Mouse (Mus musculus) lung, postnatal 0 days (tissue): ENCODE measurements around the gene Nr1d2. TPM values are rescaled to one million over a fixed set of nuclear protein-coding genes. Genes with fewer than 3 reads are reported as not detected.
"Not testable (repeated sequence)": the region's sequence is repeated elsewhere in the genome, so short reads cannot be mapped to it uniquely, and the experiment has no call there.

ENCODE experiments used
- ATAC-seq: fragments of 200-750 bp; cut with Nextera tagmentation; 2 replicates; pipeline ENCODE4 v1.8.0; 2017; ENCODE audit warnings: moderate library complexity
- DNase-seq: peaks from one replicate; pipeline ENCODE4 v3.0.0-alpha.2; 2016; ENCODE audit warnings: low spot score
- H3K27ac ChIP-seq: fragments of 300-500 bp; sonication (generic); 2 replicates; pipeline ENCODE4 v1.5.1; 2014; ENCODE audit warnings: antibody characterized with exemption, mild to moderate bottlenecking, low read length, mixed read lengths
- H3K27me3 ChIP-seq: fragments of 300-500 bp; sonication (generic); replicated peaks from 2 replicates; pipeline ENCODE4 v1.6.1; 2014; ENCODE audit warnings: low read length, mixed read lengths; ENCODE audit not compliant: insufficient read depth
- H3K36me3 ChIP-seq: fragments of 300-500 bp; sonication (generic); 2 replicates; pipeline ENCODE4 v1.6.1; 2014; ENCODE audit warnings: low read length, mixed read lengths; ENCODE audit not compliant: insufficient read depth
- H3K4me1 ChIP-seq: fragments of 300-500 bp; sonication (generic); 2 replicates; pipeline ENCODE4 v1.6.1; 2014; ENCODE audit warnings: antibody characterized with exemption, low read depth, low read length, mixed read lengths; ENCODE audit not compliant: insufficient read depth
- H3K4me2 ChIP-seq: fragments of 300-500 bp; sonication (generic); replicated peaks from 2 replicates; pipeline ENCODE4 v1.6.1; 2014; ENCODE audit warnings: low read depth, mild to moderate bottlenecking, low read length, moderate library complexity, mixed read lengths
- H3K4me3 ChIP-seq: fragments of 300-500 bp; sonication (generic); 2 replicates; pipeline ENCODE4 v1.5.1; 2014; ENCODE audit warnings: low read depth, low read length
- H3K9ac ChIP-seq: fragments of 300-500 bp; sonication (generic); replicated peaks from 2 replicates; pipeline ENCODE4 v1.6.1; 2014; ENCODE audit warnings: low read depth, mild to moderate bottlenecking
- H3K9me3 ChIP-seq: fragments of 300-500 bp; sonication (generic); 2 replicates; pipeline ENCODE4 v1.6.1; 2016; ENCODE audit warnings: low read length, mixed read lengths
- CTCF ChIP-seq: IDR thresholded peaks from 2 replicates; pipeline ENCODE4 v1.5.1; 2016; ENCODE audit warnings: antibody characterized with exemption, mild to moderate bottlenecking
- EP300 ChIP-seq: IDR thresholded peaks from 2 replicates; pipeline ENCODE4 v1.6.1; 2016; ENCODE audit warnings: antibody characterized with exemption, mild to moderate bottlenecking, control low read depth
- WGBS: fragments of 180-500 bp; shearing (Covaris S2); extraction: QIAGEN DNeasy Blood & Tissue Kit; methylation state at CpG from one replicate; pipeline ENCODE4 v1.1.7; 2014; 5-methylcytosine and 5-hydroxymethylcytosine counted together
- polyA plus RNA-seq: library from polyadenylated mRNA; unstranded; fragments of >200 nt; fragmentation: Nextera tagmentation; extraction: Ambion mirVana; gene quantifications from 2 replicates; pipeline ENCODE4 v1.2.1, GENCODE M21; 2015

The Nr1d2 gene
- polyA plus RNA-seq, 1 experiment from 2014 or later = 12.5 TPM

DNA sequence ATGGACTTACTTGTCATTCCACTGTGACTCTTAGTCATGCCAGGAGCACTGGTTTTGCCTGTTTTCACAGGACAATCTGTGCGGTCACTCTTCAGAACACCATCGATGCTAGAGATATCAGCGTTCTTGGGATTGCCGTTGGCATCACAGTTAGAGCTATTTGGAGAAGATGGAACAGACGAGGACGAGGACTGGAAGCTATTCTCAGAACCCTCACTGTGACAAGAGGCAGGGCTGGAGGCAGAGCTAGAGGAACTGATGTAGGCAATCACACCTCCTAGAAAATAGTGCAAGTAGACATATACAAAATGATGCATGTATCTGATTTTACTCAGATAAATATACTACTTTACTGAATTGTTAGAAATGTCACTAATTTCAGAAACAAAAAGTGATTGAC lies 16.9 kb downstream of the Nr1d2 start:
- no peaks in the 10 kb centered on the region for H3K9me3 ChIP-seq

DNA sequence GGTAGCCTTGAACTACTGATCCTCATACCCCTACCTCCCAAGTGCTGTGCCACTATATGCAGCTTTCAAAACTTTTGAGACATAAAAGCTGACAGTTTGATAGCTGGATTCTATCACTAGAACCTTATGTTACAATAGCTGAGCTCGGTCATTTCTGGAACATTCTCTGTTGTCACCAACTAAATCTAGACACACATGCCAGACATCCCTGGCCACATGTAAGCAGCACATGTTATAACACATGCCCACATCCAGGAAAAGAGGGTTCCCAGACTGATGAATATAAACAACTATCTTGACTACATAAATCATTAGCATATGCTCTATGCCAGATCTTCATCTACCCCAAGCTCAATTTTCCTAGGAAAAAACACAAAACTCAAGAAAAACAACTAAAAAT lies 21.8 kb downstream of the Nr1d2 start:
- H3K9ac ChIP-seq = no peak overlapping the region
- no peak overlapping the region for H3K4me2 ChIP-seq
- no peaks in the 10 kb centered on the region for H3K4me1 ChIP-seq
- H3K36me3 ChIP-seq = no peaks in the 10 kb centered on the region
- ATAC-seq (no peak), DNase-seq (no peak)
- 57% methylated on average over 1 of the region's 1 CpGs for WGBS
- TF ChIP-seq CTCF = no peak
- TF ChIP-seq EP300 = no peak
- H3K27ac ChIP-seq = no peak overlapping the region
- H3K27me3 ChIP-seq = no peaks in the 10 kb centered on the region
- H3K9me3 ChIP-seq = no peaks in the 10 kb centered on the region
- no peak overlapping the region for H3K4me3 ChIP-seq

More for the DNA sequence above, 16.9 kb downstream of the Nr1d2 start:
- ATAC-seq = no peak
- Histone ChIP-seq H3K9ac (no peak overlapping the region), H3K27ac (no peak overlapping the region), H3K4me1 (no peaks in the 10 kb centered on the region), H3K4me3 (no peak overlapping the region), H3K4me2 (no peak overlapping the region), H3K27me3 (no peaks in the 10 kb centered on the region), H3K36me3 (no peaks in the 10 kb centered on the region)
- TF ChIP-seq CTCF = no peak
- no peak for TF ChIP-seq EP300
- DNase-seq = no peak
- WGBS = 92% methylated on average over 6 of the region's 6 CpGs

DNA sequence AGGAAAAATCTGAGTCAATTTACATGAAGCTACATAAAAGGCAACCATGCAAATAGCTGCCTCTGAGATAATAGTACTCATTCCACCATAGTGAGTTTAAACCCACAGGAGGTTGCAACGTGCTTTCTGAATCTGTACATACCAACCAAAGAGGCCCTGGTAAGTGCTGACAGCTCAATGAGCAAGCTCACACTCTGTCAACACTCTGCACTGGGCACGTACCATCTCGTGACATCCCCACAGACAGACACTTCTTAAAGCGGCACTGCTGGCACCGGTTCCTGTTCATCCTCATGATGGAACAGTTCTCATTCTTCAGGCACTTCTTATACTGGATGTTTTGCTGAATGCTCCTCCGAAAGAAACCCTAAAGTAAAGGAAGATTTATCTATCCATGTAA lies 22.5 kb downstream of the Nr1d2 start:
- ATAC-seq = no peak
- no peak for DNase-seq
- no peak for TF ChIP-seq EP300
- no peak for TF ChIP-seq CTCF
- H3K4me3 ChIP-seq = no peak overlapping the region
- H3K9me3 ChIP-seq = no peaks in the 10 kb centered on the region
- no peak overlapping the region for H3K4me2 ChIP-seq
- no peaks in the 10 kb centered on the region for H3K27me3 ChIP-seq
- H3K9ac ChIP-seq = no peak overlapping the region
- no peaks in the 10 kb centered on the region for H3K4me1 ChIP-seq
- H3K27ac ChIP-seq = no peak overlapping the region
- 79% methylated on average over 6 of the region's 6 CpGs for WGBS
- H3K36me3 ChIP-seq = no peaks in the 10 kb centered on the region

DNA sequence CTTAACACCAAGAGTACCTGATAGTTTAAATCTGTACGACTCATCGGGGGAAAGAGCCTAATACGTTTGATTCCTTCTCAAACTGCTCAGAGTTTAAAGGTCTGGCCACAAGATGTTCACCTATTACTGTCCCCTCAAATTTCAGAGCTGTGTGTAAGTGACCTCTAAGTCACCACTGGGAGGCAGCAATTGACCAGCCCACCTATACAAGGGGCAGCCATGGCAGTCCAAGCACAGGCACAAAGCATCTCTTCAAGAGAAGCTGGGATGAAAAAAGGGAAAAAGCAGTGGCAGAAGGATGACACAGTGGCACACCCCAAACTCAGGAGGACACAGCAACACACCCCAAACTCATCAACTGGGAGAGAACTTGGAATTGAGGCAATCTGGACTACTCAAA lies 28.1 kb downstream of the Nr1d2 start:
- ATAC-seq = peak; percentile 61
- TF ChIP-seq CTCF (peak; percentile 73), EP300 (no peak)
- no peak overlapping the region for H3K4me3 ChIP-seq
- no peak overlapping the region for H3K27ac ChIP-seq
- H3K9me3 ChIP-seq = no peaks in the 10 kb centered on the region
- no peak overlapping the region for H3K9ac ChIP-seq
- H3K4me2 ChIP-seq = no peak overlapping the region
- no peaks in the 10 kb centered on the region for H3K4me1 ChIP-seq
- DNase-seq = peak; percentile 54
- no peaks in the 10 kb centered on the region for H3K36me3 ChIP-seq
- H3K27me3 ChIP-seq = no peaks in the 10 kb centered on the region
- WGBS = 75% methylated on average over 3 of the region's 3 CpGs

DNA sequence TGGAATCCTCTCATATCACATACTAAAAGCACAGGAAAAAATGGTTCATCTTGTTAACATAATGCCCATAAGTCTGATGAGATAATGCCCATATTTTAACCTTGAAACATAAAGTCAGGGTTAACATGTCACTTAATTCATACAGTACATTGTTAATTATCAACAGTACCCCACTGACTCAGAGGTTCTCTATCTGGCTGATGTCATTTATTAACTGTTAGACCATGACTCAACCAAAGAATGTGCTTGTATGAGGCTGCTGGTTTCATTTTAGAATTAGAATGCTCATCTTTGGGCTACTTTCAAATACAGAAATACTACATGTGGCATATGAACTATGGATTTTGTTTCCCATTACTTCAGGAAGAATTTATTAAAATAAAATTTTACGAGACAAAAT lies 34.6 kb downstream of the Nr1d2 start:
- not testable (repeated sequence) for H3K36me3 ChIP-seq, H3K9me3 ChIP-seq, H3K4me2 ChIP-seq, H3K27ac ChIP-seq, H3K9ac ChIP-seq, ATAC-seq, DNase-seq, H3K4me1 ChIP-seq, H3K4me3 ChIP-seq, H3K27me3 ChIP-seq
- WGBS = 90% methylated on average over 1 of the region's 1 CpGs

DNA sequence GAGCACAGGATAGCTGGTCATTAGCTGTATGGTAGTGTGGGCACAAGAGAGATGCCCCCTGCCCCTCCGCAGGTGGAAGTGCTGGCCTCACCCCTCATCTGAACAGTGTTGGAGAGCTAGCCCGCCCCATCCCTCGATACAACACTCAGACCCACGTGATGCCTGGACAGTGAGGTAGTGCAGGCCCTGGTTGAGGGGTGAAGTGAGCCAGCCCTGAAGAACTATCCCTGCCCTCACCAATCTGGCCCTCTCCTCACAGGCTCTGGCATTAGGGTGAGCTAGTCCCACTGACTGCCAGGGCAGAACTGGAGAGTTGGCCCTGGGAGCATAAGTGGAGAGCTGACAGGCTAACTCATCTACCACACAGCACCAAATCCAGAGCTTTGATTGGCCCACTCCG lies 37.5 kb downstream of the Nr1d2 start:
- Histone ChIP-seq H3K27me3 (no peaks in the 10 kb centered on the region), H3K4me2 (no peak overlapping the region), H3K27ac (no peak overlapping the region), H3K9ac (no peak overlapping the region), H3K4me3 (no peak overlapping the region), H3K36me3 (no peaks in the 10 kb centered on the region), H3K4me1 (no peaks in the 10 kb centered on the region), H3K9me3 (no peaks in the 10 kb centered on the region)
- 90% methylated on average over 5 of the region's 5 CpGs for WGBS
- ATAC-seq (peak; percentile 17; the same call in 1 of the 2 replicates), DNase-seq (no peak)
- TF ChIP-seq CTCF = no peak
- no peak for TF ChIP-seq EP300

DNA sequence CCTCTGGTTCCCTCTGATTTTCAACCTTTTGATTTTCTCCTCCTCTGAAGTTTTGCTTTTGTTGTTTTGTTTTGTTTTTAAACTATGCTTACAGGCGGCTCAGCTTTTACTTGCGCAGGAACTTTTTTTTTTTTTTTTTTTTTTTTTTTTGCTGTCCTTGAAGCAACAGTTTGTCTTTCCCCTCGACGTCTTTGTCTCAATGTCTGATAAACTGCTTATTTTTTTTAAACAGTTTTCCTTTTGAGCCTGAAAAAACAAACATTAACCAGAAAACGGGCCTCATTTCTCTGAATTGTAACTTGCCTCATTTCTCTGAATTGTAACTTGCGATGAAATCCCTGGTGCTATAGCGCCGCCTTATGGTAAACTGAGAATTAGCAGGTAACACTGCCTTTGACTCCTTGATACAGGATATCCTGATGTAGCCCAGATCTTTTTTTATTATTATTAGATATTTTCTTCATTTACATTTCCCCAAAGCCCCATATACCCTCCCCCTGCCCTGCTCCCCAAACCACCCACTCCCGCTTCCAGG lies 52.0 kb downstream of the Nr1d2 start:
- Histone ChIP-seq H3K9ac (no peak overlapping the region), H3K9me3 (no peaks in the 10 kb centered on the region), H3K36me3 (no peaks in the 10 kb centered on the region), H3K4me3 (no peak overlapping the region), H3K27ac (no peak overlapping the region), H3K4me2 (no peak overlapping the region), H3K4me1 (no peaks in the 10 kb centered on the region), H3K27me3 (no peaks in the 10 kb centered on the region)
- DNase-seq = peak; percentile 50
- no peak for ATAC-seq
- no peak for TF ChIP-seq EP300
- peak; percentile 75 for TF ChIP-seq CTCF
- 32% methylated on average over 9 of the region's 9 CpGs for WGBS

DNA sequence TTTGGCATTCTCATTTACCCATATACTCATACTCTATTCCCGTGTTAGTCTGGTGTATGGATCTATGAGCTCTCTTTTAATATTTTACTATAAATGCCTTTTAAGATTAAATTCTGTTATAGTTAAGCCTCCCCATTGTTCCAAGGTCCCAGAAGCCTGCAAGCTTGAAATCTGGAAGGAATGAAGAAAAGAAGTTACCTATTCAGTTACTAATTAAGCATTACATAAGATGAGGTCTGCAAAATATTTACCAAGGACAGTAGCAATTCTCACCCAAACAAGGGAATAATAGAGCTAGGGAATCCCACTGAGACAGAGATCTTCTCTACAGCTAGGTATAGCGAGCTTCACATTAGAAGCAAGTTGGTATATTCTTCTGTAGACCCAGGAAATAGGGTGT lies 61.4 kb downstream of the Nr1d2 start:
- not testable (repeated sequence) for H3K27me3 ChIP-seq, DNase-seq, H3K27ac ChIP-seq, H3K4me2 ChIP-seq, H3K9ac ChIP-seq, H3K9me3 ChIP-seq, H3K4me3 ChIP-seq, ATAC-seq, H3K36me3 ChIP-seq, H3K4me1 ChIP-seq
- 63% methylated on average over 2 of the region's 2 CpGs for whole genome bisulfite sequencing
